Mouse (Mus musculus) heart, postnatal 14 days (tissue): ENCODE measurements around the gene Vpreb3. TPM values are rescaled to one million over a fixed set of nuclear protein-coding genes. Genes with fewer than 3 reads are reported as not detected.

Experiments used
- DNase-seq, 2 experiments: peaks; one replicate each; pipeline ENCODE4 v3.0.0; 2021 to 2022
- intact Hi-C: fragments of 180-260 bp; cut with DNase I; formaldehyde crosslinking; loops from one replicate; pipeline ENCODE4 v1.15.1; 2025
- long read RNA-seq, 2 experiments: library from polyadenylated mRNA; stranded (forward); transcript quantifications; one replicate each; pipeline ENCODE4 v2.0.0; 2021
- total RNA-seq, 2 experiments: library from RNA; stranded (reverse); gene quantifications; 2 replicates each; pipeline ENCODE4 v1.2.3; 2021

Vpreb3 gene
- total RNA-seq: under 1 TPM in 1 of 2 experiments, not detected in 1; 0.65 TPM
- long read RNA-seq, experiment 1: 0 reads
- long read RNA-seq, experiment 2: 0 reads

DNA sequence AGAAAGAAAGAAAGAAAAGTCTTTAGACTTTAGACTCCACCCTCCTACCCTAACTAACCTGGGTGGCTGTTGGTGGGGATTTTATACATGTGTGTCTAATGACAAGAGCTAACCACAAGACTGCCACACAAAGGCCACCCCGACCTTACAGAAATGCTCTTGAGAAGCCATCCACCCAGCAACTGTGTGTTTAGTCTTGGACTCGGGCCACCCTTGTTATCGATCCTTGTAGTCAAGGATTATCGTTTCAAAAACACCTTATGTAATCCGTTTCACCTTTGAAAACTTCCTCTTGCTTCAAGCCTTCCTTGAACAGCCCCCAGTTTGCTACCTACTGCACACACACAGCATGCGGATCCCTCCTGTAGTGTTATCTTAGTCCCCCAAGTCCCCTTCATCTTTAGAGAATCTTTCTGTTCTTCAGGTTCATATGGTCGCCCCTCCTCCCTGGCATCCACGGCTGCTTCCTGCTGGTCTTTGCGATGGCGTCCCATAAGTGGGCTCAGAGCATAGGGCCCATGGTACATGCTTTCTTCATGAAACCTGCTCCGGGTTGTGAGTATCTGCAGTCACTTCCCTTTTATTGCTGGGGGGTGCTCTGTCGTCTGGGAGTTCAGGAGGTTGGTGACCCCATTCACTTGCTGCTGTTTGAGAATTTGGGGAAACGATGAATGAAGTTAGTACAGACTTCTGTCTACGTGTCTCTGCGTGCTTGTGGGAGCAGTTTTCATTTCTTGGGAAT is at the start of gene Vpreb3:
Gene Vpreb3 (plus strand): TSS at position 322 of the 742 bp plus-strand sequence.
- no peak for DNase-seq
- intact Hi-C loops: no loop called here

DNA sequence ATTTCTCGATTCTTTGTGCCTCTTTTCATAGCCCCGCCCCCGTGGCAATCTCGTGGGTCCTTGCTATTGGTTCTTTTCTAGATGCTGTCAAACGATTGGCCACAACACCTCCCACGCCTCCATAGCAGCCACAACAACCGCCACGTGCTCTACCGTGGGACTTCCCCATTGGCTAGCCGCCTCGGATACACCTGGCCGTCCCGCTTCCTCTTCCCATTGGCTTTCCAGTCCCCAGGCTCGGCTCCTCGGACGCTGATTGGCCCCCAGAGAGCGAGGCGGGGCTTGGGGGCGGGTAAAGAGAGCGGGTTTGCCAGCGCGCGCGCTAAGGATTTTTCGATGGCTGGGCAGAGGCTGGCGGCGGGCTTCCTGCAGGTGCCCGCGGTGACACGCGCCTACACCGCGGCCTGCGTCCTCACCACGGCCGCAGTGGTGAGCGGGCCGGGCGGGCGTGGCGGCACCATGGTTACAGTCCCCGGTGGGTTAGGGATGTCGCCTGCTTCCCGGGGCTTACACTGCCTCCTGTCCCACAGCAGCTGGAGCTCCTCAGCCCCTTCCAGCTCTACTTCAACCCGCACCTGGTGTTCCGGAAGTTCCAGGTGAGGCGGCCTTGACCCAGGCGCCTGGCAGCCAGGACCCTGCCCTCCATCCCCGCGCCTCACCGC is 49.6 kb upstream of the Vpreb3 start, which contains the start of gene Derl3:
Gene Derl3 (plus strand): TSS at position 325 of the 662 bp plus-strand sequence.
- intact Hi-C loops: no loop called here
- DNase-seq: peak; percentile 82 to 88

DNA sequence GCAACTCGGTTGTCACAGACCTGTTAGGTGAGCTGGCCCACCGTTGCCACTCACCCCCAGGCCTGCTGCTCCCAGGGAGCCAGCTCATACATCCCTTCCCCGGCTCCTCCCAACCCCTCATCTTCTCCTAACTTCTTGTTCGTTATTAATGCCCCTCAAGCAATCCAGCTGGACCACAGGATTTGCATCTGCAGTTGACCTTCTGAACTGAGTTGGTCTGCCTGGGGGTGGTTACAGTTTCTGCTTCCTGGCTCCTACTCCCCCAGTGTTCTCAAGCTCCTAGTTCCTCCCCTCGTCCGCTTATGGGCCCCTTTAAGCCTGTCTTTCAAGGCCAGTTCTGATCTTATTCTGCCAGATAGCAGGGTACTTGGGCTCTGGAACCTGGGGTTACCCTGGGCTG is 48.3 kb upstream of the Vpreb3 start:
- intact Hi-C loops: no loop called here
- no peak for DNase-seq

DNA sequence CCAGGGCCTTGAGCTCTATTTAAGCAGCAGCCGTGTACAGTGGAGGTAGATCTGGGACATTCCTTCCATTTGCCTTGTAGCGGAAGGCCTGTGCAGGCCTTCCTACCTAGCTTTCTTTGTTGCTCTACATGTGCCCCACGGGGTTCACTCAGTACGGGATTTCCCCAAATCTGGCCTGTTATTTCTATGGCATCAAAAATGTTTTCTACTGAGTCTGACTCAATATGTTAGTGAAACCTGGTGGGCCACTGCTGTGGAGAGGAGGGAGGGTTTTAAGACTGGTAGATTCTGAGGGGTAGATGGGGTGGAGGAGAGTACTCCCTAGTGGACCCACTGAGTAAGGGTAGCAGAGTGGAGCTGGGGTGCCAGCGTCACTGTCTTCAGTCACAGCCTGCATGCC is 47.1 kb upstream of the Vpreb3 start:
- intact Hi-C loops: no loop called here
- DNase-seq: no peak

DNA sequence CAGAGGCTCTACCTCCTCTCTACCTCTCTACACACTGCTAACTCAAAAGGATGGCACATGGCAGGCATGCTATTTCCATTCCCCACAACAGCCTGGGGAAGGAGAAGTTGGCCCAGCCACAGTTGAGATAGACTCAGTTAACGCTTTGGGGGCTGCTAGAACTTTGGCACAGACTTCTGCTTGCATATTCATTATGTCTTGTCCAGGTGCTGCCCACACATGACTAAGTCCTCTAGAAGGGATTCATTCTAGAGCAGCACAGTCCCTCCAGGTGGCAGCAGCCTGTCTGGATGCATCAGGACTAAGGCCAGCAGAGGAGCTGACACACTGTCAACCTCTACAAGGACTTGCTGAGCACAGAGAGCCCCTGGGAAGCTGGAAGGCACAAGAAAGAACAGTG is 46.6 kb upstream of the Vpreb3 start:
- intact Hi-C loops: no loop called here
- no peak for DNase-seq

DNA sequence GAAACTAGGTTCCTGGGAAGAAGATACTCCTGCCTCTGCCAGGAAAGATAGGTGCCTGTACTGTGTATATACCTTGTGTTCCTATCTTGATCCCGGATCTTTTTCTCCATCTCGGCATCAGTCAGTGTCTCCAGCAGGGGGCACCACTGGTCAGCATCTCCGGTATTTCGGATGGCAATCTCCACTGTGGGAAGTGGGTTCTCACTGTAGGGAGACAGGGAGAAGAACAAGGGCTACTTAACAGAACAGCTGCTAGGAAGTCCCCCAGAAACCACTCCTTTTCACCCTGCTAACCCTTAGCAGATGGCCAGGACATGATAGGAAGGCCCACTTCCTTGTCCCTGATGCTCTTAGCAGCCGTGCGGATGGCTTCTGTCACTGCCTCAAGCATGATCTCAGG is 45.5 kb upstream of the Vpreb3 start:
- intact Hi-C loops: loop anchor here (1.0 kb wide), 1 partner anchor 54 kb away; no protein-coding TSS in a partner anchor
- DNase-seq: peak; percentile 74 to 79

DNA sequence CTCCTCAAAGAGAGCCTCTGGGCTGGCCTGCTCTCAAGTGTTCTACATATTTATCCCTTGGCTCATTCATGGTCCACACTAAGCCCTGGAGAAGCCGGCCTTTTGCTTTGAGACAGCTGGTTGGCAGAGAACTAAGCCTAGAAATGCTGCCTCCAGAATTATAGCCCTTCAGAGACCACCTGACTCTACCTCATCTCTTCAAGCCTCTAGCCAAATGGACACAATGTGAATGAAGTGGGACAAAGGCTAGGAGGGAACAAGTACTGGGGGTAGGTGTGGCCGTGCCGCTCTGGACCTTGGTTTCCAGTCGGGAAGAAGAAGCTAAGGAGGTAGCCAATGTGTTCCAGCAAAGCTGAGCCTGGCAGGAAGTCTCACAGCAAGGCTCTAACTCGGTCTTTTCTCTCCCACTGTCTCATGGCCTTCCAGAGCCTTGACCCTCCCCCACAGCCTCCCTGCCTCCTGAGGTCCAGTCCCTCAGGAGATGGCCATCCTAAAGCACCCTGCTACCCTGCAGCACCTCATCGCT is 44.8 kb upstream of the Vpreb3 start:
- no peak for DNase-seq
- intact Hi-C loops: no loop called here

DNA sequence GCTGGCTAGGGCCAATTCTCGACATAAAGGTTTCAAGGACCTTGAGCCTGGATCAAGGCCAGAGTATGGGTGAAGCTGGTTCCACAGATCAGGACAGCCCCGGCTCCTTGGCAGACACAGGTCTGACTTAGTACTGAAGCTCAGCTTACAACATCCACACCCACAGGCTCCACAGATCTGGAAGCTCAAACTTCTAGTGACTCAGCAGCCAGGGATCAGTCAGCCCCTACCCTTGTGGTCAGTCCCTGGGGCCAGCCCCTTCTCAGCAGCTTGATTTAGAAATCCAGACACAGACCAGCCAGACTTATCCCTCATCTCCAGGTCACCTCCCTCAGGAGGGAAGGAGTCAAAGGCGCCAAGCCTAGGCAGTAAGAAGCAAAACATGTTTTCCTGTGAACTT is 44.0 kb upstream of the Vpreb3 start:
- peak; percentile 60 to 66 for DNase-seq
- intact Hi-C loops: no loop called here

DNA sequence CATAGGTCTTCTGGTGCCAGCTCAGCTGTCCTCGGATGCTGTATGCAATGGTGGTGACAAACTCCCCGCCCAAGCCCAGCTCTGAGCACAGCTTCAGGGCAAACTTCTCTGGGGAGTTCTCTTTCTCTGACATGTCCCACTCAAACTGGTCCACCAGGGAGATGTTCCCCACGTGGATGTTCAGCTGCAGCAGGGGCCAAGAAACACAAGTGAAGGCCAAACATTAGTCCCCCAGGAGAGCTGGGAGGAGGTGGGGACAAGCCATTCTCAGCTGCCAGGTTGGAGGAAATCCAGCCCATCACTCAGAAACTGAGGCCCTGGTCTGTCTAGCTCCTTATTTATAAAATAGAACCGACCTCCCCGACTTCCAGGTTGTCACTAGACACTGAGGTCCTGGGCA is 38.5 kb upstream of the Vpreb3 start:
- peak in 1 of 2 experiments; percentile 30 for DNase-seq

DNA sequence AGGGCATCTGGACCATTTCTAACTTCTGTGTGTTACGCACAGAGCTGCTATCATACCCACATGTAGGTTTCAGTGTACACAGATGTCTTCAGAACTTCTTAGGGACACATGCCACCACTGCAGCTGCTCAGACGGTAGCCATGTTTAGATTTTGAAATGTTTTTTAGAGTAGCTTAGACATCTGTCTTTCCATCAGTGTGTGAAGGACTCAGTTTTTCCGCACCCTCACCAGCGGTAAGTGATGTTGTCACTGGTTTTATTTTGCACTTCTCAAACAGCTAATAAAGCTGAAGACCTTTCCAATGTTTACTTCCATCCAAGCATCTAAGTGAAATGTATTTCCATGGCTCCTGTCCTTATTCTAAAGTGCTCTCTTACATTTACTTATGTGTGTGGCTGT is 36.0 kb upstream of the Vpreb3 start:
- intact Hi-C loops: no loop called here

More for the DNA sequence above, 38.5 kb upstream of the Vpreb3 start:
- intact Hi-C loops: no loop called here

DNA sequence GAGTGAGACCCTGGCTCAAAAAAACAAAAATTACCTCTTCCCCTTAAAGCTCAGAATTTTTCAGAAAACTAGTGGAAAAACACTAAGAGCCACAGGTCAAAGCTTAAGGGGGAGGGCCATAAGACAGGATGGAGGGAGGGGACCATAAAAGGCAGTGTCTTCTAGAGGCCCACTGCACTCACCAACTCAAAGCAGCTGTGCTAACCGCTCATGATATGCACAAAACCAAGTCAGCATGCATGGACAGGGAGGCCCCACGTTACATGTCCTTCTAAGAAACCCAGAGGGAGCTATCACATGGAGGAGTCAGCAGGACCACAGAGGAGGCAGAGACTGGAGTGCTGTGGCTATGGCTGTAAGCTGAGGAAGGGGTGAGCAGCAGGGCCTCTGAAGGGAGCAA is 32.2 kb upstream of the Vpreb3 start:
- DNase-seq: no peak
- intact Hi-C loops: no loop called here

More for the DNA sequence above, 36.0 kb upstream of the Vpreb3 start:
- DNase-seq: no peak

DNA sequence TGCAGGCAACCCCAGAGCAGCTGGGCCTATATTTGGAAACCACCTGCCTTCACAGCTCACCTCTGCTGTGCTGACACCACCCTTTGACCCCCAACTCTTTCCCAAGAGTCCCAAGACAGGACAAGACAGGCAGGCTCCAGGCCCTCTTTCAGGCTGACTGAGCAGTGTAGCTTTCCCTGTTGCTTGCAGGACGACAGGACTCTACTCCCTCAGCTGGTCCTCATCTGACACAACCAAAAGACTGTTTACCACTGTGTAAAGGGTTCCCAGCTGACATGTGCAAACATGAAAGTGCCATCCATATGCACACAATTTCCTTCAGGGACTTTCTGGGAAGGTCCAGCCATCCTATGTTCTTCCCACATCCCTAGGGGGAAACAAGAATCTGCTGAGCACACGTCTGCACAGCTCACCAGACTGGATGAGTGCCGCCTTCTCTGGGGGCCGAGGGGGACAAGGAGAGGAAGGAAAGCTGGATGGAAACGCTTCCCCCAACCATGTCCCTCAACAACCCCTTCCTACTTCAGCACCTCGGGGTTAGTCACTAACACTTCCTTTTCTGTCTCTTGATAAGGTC is 29.8 kb upstream of the Vpreb3 start:
- intact Hi-C loops: no loop called here
- no peak for DNase-seq

DNA sequence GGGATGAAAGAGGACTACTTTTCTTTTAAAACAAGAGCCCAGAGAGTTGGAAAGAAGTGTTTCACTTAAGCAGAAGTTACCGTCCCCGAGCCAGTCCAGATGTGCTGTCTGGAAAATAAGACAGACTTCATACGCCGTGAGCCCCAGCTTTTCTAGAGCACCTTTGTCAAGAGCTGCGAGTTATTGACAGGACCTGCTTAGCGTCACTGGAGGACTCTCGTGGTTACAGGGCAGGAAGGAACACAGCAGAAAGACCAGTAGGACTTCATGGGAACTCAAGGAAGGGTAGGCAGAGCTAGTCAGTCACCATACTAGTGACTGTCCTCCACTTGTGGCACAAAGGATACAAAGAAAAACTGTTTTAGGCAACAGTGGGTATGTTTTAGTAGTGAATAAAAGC is 27.3 kb upstream of the Vpreb3 start:
- DNase-seq: no peak

DNA sequence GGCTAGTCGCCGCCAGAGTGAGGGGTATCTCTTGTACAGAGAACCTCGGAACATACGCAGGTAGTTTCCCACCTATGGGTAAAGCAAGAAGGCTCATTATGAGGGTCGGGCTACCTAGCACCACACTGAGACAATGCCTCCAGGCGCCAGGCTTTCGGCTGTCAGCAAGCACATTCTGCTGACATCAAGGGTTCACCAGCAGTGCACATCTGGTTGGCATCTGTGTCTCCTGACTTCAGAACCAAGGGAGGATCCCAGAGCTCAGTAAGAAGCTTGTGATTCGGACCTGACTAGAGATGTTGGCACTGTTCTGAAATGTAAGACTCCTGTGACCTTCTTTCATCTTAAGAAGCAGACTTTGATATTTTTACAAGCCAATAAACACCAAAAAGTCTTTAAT is 26.0 kb upstream of the Vpreb3 start:
- intact Hi-C loops: no loop called here

More for the DNA sequence above, 27.3 kb upstream of the Vpreb3 start:
- intact Hi-C loops: no loop called here

DNA sequence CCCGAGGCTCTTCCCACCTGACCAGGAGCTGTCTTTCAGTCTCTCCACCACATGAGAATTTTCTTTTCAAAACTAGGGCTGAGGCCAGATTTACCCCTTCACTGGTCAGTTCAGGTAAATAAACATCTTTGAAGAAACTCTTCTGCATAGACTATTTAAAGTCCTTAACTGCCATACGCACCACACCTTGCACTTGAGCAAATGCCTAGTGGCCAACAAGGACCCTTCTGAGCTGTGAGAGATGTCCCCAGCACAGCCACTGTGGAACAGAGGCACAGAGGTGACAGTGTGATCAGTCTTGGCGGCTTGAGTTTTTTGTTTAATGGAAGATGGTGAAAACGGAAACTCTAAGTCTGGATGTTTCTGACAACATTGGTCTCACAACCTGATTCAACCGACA is 23.8 kb upstream of the Vpreb3 start:
- intact Hi-C loops: no loop called here
- no peak for DNase-seq

More for the DNA sequence above, 26.0 kb upstream of the Vpreb3 start:
- DNase-seq: no peak

DNA sequence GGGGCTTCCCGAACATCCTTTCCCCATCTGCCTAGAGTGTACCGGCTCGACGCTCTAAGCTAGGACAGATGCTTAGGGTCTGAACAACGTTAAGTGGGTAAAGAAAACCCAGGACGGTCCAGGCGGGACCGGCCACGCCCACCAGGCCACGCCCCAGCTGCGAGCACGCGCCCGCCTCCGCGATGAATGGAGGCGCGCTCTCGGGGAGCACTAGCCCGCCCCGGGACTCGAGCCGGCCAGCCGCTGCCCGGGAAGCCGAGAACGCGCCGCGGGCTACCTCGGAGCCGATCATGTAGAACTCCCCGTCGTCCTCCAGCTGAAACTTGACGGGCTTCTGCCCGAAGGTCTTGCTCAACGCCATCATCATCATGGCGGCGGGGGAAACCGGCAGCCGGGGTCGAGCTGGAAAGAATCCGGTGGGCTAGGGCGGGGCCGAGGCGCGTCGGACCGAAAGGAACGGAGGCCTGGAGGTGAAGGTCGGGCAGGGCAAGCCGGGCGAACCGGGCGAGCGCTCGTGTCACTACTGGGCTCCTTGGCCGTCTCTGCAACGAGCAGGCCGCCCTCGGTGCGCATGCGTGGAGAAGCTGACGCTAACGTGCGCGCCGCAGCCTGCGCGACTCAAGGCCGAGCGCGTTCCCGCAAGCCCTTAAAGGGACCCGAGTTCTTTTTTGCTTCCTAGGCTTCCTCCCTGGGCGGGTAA is 21.7 kb upstream of the Vpreb3 start, which contains the start of gene Smarcb1:
Gene Smarcb1 (minus strand): TSS at position 592 of the 700 bp plus-strand sequence.
- intact Hi-C loops: loop anchor here (2.0 kb wide), 1 partner anchor 30 kb away; no protein-coding TSS in a partner anchor
- DNase-seq: peak; percentile 96 to 97

DNA sequence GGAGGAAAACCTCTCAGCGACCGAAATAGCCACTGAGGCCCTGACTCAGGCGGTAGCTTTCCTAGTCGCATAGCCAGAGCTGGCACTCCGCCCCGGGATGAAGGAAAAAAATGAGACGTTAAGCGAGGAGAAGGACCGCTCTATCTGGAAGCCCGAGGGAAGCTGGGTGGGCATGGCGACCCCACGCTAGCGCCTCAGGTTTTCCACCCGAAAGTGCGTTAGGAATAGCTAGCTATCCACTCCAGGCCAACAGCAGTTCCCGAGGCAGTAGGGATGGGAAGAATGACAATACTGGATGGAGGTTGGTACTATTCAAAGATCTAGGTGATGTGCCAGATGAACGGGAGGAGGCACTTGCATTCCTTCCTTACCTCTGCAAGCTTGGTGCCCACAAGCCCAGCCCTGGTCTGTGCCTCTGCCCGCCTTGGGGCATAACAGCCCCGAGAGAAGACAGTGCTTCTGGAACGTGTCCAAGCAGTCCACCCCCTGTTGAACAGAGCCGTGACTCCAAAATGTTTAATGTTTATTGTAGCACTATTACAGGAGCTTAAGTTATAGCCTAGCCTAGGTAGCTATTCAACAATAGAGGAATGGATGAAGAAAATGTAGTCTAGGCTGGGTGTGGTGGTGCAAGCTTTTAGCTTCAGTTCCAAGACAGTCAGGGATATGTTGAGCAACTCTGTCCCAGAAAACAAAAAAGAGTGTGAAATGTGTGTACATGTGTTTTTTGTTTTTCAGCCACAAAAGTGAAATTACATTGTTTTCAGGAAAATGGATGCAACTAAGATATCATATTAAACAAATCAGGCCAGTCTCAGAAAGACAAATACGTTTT is 20.9 kb upstream of the Vpreb3 start:
- DNase-seq: peak in 1 of 2 experiments; percentile 35
- intact Hi-C loops: loop anchor here (2.0 kb wide), 1 partner anchor 29 kb away; no protein-coding TSS in a partner anchor

DNA sequence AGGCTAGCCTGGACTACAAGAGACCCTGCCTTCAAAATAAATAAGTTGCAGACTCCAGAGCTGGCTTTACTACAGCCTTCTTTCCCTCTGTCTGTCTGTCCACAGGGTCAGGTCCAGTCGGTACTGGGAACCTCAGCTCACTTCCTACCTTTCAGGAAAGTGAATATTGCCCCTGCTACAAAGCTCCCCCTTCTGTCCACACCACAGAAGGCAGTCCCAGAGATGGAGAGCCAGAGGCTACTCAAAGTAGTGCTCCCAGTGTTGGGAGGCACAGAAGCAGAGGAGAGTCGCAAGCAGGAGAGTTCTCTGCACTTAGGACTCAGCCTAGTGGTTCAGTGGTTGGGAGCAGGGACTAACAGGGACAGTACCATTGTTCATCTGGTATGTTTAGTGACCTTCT is 18.5 kb upstream of the Vpreb3 start:
- intact Hi-C loops: no loop called here
- no peak for DNase-seq

DNA sequence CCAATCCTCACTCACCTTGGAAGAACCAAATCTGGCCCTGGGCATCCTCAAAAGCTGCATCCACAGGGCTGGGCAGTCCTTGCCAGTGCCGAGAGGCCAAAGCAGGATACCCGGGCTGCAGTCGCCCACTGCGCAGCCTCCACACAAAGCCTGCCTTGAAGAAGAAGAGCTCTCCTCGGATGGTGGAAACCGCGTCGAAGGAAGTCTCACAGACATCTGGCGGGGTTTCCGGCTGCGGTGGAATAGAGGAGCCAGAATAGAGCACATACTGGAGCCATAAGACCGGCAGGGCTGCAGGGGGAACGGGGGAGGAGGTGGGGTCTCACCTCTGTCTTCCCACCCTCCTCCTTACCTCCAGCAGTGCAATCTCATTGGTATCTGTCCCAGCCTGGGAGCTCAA is 16.5 kb upstream of the Vpreb3 start:
- DNase-seq: no peak
- intact Hi-C loops: no loop called here
